Mouse (Mus musculus) midbrain, embryonic 12.5 days (tissue): Measurements from ENCODE around the gene Aldh1a2. TPM values are rescaled to one million over a fixed set of nuclear protein-coding genes. Genes with fewer than 3 reads are reported as not detected.

ENCODE experiments used
- ATAC-seq: fragments of 200-750 bp; cut with Nextera tagmentation; 2 replicates; pipeline ENCODE4 v1.8.0; 2017; ENCODE audit warnings: low read depth, moderate TSS enrichment, moderate library complexity; ENCODE audit not compliant: low FRiP score
- H3K27ac ChIP-seq: fragments of 300-500 bp; sonication (generic); replicated peaks from 2 replicates; pipeline ENCODE4 v1.5.1; 2016; ENCODE audit warnings: mild to moderate bottlenecking
- H3K27me3 ChIP-seq: fragments of 300-500 bp; sonication (generic); 2 replicates; pipeline ENCODE4 v1.6.1; 2016; ENCODE audit warnings: mild to moderate bottlenecking
- H3K36me3 ChIP-seq: fragments of 300-500 bp; sonication (generic); 2 replicates; pipeline ENCODE4 v1.6.1; 2016
- H3K4me1 ChIP-seq: fragments of 300-500 bp; sonication (generic); 2 replicates; pipeline ENCODE4 v1.6.1; 2016
- H3K4me2 ChIP-seq: fragments of 300-500 bp; sonication (generic); replicated peaks from 2 replicates; pipeline ENCODE4 v1.6.1; 2016; ENCODE audit warnings: mild to moderate bottlenecking, moderate library complexity
- H3K4me3 ChIP-seq: fragments of 300-500 bp; sonication (generic); 2 replicates; pipeline ENCODE4 v1.5.1; 2016; ENCODE audit warnings: mild to moderate bottlenecking
- H3K9ac ChIP-seq: fragments of 300-500 bp; sonication (generic); replicated peaks from 2 replicates; pipeline ENCODE4 v1.6.1; 2016; ENCODE audit warnings: mild to moderate bottlenecking, moderate library complexity
- H3K9me3 ChIP-seq: fragments of 300-500 bp; sonication (generic); 2 replicates; pipeline ENCODE4 v1.6.1; 2016; ENCODE audit warnings: mild to moderate bottlenecking
- WGBS: fragments of 180-500 bp; shearing (Covaris S2); methylation state at CpG from one replicate; pipeline ENCODE4 v1.1.7; 2016; 5-methylcytosine and 5-hydroxymethylcytosine counted together
- polyA plus RNA-seq: library from polyadenylated mRNA; unstranded; fragments of >200 nt; fragmentation: Nextera tagmentation; extraction: Ambion mirVana; gene quantifications from 2 replicates; pipeline ENCODE4 v1.2.1, GENCODE M21; 2016

The Aldh1a2 gene
- polyA plus RNA-seq, 1 experiment from 2014 or later = 3.4 TPM

DNA sequence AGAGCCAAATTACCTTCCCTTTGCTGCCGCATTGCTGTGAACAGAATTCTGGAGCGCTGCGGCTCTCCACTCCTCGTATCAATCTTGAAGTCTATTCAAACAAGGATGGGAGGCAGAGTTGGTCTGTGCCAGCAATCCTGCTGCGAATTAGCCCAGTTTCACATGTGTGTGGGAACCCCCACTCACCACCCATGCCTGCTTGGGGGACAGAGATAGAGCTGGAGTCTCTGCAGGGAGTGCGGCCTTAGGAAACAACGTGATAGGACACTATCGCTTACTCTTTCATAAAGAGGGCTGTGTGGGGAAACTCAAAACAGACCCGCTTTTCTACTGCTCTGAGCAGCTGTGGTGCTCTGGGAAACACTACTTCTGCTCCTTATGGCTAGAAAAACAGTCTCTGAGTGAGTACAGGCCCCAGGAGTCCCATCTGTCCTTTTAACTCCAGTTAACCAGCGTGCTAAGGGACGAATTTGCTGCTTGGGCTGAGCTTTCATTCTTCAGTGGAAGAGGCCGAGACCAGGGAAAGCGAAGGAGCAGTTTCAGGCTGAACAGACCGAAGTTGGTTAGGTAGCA is 60.6 kb downstream of the Aldh1a2 start:
- no peaks in the 10 kb centered on the region for H3K36me3 ChIP-seq
- WGBS = 73% methylated on average over 14 of the region's 14 CpGs
- H3K27me3 ChIP-seq = no peaks in the 10 kb centered on the region
- no peak overlapping the region for H3K27ac ChIP-seq
- H3K4me1 ChIP-seq = no peaks in the 10 kb centered on the region
- H3K4me2 ChIP-seq = no peak overlapping the region
- ATAC-seq = no peak
- no peaks in the 10 kb centered on the region for H3K9me3 ChIP-seq
- H3K4me3 ChIP-seq = no peak overlapping the region
- no peak overlapping the region for H3K9ac ChIP-seq

GRCm38 (mm10) chr9:71278741-71279140 is 63.2 kb downstream of the Aldh1a2 start:
- H3K27me3 ChIP-seq = no peaks in the 10 kb centered on the region
- WGBS = 88% methylated on average over 4 of the region's 4 CpGs
- H3K4me3 ChIP-seq = no peak overlapping the region
- no peak for ATAC-seq
- no peaks in the 10 kb centered on the region for H3K9me3 ChIP-seq
- no peaks in the 10 kb centered on the region for H3K36me3 ChIP-seq
- no peak overlapping the region for H3K4me2 ChIP-seq
- no peaks in the 10 kb centered on the region for H3K4me1 ChIP-seq
- no peak overlapping the region for H3K9ac ChIP-seq
- H3K27ac ChIP-seq = no peak overlapping the region

DNA sequence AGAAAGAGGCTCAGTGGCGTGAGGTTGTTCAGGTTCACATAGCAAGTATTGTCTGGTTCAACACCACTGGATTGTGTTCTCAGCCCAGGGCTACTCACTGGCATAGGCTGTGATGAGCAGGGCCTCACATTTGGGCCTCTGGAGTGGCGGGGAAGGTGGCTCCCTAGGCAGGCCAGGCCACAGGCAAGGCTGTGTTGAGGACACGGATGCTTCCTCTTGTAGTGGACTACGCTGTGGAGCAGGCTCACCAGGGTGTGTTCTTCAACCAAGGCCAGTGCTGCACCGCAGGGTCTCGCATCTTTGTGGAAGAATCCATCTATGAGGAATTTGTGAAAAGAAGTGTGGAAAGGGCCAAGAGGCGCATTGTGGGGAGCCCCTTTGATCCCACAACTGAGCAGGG is 67.6 kb downstream of the Aldh1a2 start:
- Histone ChIP-seq H3K4me2 (no peak overlapping the region), H3K9ac (no peak overlapping the region), H3K9me3 (no peaks in the 10 kb centered on the region), H3K27ac (no peak overlapping the region), H3K36me3 (no peaks in the 10 kb centered on the region), H3K4me3 (no peak overlapping the region), H3K27me3 (no peaks in the 10 kb centered on the region), H3K4me1 (no peaks in the 10 kb centered on the region)
- whole genome bisulfite sequencing = 87% methylated on average over 7 of the region's 7 CpGs
- ATAC-seq = no peak

DNA sequence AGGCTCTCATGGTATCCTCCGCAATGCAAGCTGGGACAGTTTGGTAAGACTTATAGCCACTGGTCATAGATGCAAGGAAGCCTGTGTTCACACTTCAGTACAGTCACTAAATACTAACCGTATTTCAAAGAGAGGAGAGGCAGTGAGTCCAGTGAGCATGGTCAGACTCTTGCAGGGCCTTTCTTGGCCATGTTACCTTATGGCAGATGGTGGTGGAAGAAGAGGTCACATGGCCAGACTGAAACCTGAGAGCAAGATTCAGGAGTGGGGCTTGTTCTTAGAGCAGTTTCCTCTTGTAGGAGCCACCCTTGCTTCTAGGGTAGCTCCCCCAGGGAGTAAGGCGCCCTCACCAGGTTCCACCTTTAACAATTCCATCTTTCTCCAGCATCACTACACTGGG is 69.6 kb downstream of the Aldh1a2 start:
- no peak overlapping the region for H3K4me2 ChIP-seq
- no peaks in the 10 kb centered on the region for H3K9me3 ChIP-seq
- H3K27ac ChIP-seq = no peak overlapping the region
- 90% methylated on average over 3 of the region's 3 CpGs for WGBS
- H3K4me3 ChIP-seq = no peak overlapping the region
- H3K27me3 ChIP-seq = no peaks in the 10 kb centered on the region
- H3K36me3 ChIP-seq = no peaks in the 10 kb centered on the region
- no peaks in the 10 kb centered on the region for H3K4me1 ChIP-seq
- ATAC-seq = no peak
- no peak overlapping the region for H3K9ac ChIP-seq

DNA sequence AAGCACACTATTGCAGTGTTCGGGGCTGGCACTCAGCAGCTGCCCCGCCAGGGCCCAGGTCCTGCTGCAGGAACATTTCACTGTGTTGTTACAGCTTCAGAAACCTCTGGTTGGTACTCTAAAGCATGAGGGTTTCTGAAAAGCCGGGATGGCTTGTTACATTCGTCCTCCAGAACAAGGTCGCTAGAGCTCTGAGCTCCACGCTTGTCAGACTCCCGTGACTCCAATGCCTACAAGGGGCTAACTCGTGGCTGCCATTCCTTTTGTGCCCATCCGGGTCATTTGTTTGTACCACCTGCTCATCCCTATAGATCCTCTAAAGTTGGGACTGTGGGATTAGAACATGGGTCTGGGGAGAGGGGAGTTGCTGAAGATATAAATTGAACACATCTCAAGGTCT is 70.8 kb downstream of the Aldh1a2 start:
- Histone ChIP-seq H3K27ac (no peak overlapping the region), H3K4me3 (no peak overlapping the region), H3K4me2 (no peak overlapping the region), H3K9me3 (no peaks in the 10 kb centered on the region), H3K36me3 (no peaks in the 10 kb centered on the region), H3K27me3 (no peaks in the 10 kb centered on the region), H3K4me1 (no peaks in the 10 kb centered on the region), H3K9ac (no peak overlapping the region)
- ATAC-seq = no peak
- 94% methylated on average over 9 of the region's 9 CpGs for WGBS

DNA sequence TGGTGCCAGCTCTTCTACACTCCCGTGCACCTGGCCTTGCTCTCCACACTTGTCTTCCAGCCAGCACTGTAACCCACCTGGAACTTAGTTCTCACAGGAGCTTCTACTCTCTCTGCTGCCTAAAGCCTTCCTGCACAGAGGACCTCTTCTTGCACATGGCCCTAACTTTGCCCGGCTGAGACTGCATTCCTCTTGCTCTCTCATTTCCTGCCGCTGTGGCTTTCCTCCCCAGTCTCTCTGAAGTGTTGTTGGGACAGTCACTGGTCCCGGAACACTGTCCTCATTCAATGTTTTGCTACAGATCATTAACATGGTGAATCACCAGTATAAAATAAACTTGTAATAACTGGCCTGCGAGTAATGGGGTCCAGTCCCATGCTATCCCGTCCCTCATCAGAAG is 73.1 kb downstream of the Aldh1a2 start:
- H3K27ac ChIP-seq = no peak overlapping the region

GRCm38 (mm10) chr9:71289810-71290209 is 74.2 kb downstream of the Aldh1a2 start:
- no peaks in the 10 kb centered on the region for H3K9me3 ChIP-seq
- 81% methylated on average over 3 of the region's 3 CpGs for WGBS
- no peak overlapping the region for H3K4me2 ChIP-seq
- no peak overlapping the region for H3K4me3 ChIP-seq
- no peak overlapping the region for H3K9ac ChIP-seq
- no peaks in the 10 kb centered on the region for H3K36me3 ChIP-seq
- H3K27me3 ChIP-seq = no peaks in the 10 kb centered on the region; the same call in 1 of the 2 replicates
- no peak for ATAC-seq
- H3K27ac ChIP-seq = no peak overlapping the region
- H3K4me1 ChIP-seq = no peaks in the 10 kb centered on the region

More for the DNA sequence above, 73.1 kb downstream of the Aldh1a2 start:
- Histone ChIP-seq H3K4me3 (no peak overlapping the region), H3K27me3 (no peaks in the 10 kb centered on the region; the same call in 1 of the 2 replicates), H3K4me2 (no peak overlapping the region), H3K9ac (no peak overlapping the region), H3K36me3 (no peaks in the 10 kb centered on the region), H3K9me3 (no peaks in the 10 kb centered on the region), H3K4me1 (no peaks in the 10 kb centered on the region)
- WGBS = 88% methylated on average over 6 of the region's 6 CpGs
- ATAC-seq = no peak

DNA sequence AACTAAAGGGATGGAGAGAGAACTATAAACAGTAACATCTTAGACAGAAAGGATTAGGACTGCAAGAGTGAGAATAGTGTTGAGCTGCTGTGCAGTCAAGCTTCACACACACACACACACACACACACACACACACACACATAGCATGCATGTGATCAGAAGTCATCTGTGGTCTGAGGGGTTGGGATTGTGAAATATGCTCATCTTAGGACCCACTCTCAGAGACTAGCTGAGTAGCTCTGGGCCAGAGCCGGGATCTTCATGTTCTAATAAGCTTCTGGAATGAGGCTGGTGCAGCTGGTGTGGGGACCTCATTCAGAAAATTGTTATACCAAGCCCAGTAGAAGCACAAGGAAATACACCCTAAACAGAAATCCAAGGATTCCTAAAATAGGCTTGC is 75.1 kb downstream of the Aldh1a2 start:
- Histone ChIP-seq H3K9me3 (no peaks in the 10 kb centered on the region), H3K27ac (no peak overlapping the region), H3K36me3 (no peaks in the 10 kb centered on the region), H3K4me2 (no peak overlapping the region), H3K27me3 (no peaks in the 10 kb centered on the region; the same call in 1 of the 2 replicates), H3K4me1 (no peaks in the 10 kb centered on the region), H3K9ac (no peak overlapping the region), H3K4me3 (no peak overlapping the region)
- no peak for ATAC-seq
- 89% methylated on average over 1 of the region's 1 CpGs for WGBS

DNA sequence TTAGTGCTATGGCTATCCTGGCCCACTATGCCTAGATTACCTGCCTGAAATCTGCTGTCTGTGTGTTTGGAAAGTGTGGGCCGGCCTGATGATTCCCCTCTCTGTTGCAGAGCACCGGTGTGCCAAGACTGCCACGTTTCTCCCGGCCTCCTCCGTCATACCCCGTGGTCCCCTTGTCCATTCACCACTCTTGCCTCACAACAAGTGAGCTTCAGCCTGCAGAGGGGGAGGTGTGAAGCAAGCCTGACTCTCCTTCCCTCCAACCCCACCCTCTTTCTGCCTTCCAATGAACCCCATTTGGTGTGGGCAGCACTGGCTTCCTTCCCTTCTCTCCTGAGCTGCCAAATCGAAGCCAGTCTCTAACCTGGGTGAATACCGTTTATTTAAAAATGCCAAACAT is 79.9 kb downstream of the Aldh1a2 start:
- Histone ChIP-seq H3K36me3 (no peaks in the 10 kb centered on the region), H3K27ac (no peak overlapping the region), H3K4me1 (no peaks in the 10 kb centered on the region), H3K9me3 (no peaks in the 10 kb centered on the region), H3K4me3 (no peak overlapping the region), H3K4me2 (no peak overlapping the region), H3K9ac (no peak overlapping the region), H3K27me3 (no peaks in the 10 kb centered on the region; the same call in 1 of the 2 replicates)
- 68% methylated on average over 8 of the region's 8 CpGs for WGBS
- no peak for ATAC-seq

DNA sequence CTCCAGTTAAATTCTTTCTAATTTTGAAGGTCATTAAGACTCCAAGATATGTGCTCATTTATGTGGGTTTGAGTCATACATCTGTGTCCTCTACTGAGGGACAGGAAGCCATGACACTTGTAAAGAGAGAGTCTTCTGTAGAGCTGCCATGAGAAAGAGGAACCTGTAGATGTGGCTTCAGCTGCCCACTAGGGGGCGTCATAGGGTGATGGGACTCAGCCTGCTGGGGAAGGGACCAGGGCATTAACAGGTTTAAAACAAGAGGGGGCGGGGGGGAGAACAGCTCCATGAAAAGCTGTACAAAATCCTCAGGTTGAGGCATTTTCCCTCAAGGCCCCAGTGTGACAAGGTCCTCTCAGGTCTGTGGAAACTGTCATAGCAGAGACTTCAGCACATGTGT is 88.0 kb downstream of the Aldh1a2 start:
- H3K9ac ChIP-seq = no peak overlapping the region
- H3K4me3 ChIP-seq = no peak overlapping the region
- WGBS = 48% methylated on average over 2 of the region's 2 CpGs
- no peaks in the 10 kb centered on the region for H3K27me3 ChIP-seq
- H3K9me3 ChIP-seq = no peaks in the 10 kb centered on the region
- H3K4me2 ChIP-seq = no peak overlapping the region
- H3K4me1 ChIP-seq = no peaks in the 10 kb centered on the region
- ATAC-seq = no peak
- no peak overlapping the region for H3K27ac ChIP-seq
- no peaks in the 10 kb centered on the region for H3K36me3 ChIP-seq

DNA sequence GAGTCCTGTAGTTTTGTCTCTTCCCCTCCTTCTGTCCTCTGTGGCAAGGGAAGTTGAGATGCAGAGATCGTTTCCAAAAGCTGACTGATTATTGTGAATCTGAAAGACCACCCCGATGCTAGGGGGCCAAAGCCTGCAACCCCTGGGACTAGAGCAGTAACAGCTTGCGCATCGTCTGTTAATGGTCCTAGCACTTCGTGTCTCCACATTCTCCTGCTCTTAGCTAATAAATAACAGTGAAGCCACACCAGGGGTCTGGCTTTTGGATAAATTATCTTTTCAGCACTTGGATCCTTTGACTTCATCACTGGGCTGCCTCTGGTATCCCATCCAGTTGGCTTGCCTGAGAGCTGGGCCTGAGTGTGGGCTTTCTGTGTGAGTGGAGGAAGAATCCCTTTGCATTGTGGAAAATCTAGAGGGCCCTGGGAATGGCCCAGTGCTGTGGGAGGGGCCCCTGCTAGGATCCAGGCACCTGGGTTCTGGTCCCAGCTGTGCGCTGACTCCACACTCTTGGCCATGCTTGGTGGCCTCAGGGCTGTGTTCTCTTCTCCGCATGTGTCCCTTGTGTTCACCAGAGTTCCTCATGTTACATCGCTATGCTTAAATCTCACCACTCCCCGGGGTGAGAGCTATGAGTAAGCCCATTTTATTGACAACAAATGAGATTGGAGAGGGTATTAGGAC is 91.7 kb downstream of the Aldh1a2 start:
- no peak overlapping the region for H3K4me2 ChIP-seq
- ATAC-seq = no peak

DNA sequence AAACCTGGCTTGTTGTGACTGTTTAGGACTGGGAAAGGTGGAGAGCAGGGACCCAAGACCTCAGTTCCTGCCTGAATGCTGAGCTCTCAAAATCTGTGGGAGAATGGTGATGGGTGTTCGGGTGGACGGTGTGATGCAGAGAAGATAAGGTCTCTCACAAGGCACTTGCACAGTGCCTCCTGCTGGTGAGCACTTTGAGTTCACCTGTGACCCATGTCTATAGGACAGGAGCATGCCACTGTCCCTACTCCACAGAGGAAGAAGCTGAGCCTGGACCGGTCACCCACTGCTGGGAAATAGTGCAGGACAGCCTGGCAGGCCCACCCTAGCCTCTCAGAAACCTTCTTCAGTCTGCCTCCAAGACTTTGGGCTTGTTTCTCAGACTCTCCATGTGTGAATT is 100.4 kb downstream of the Aldh1a2 start:
- H3K9ac ChIP-seq = no peak overlapping the region
- no peak for ATAC-seq
- H3K4me3 ChIP-seq = no peak overlapping the region
- H3K9me3 ChIP-seq = no peaks in the 10 kb centered on the region
- no peak overlapping the region for H3K4me2 ChIP-seq
- no peak overlapping the region for H3K27ac ChIP-seq
- H3K27me3 ChIP-seq = no peaks in the 10 kb centered on the region
- H3K36me3 ChIP-seq = no peaks in the 10 kb centered on the region
- WGBS = 88% methylated on average over 3 of the region's 3 CpGs
- H3K4me1 ChIP-seq = no peaks in the 10 kb centered on the region

More for the DNA sequence above, 91.7 kb downstream of the Aldh1a2 start:
- no peaks in the 10 kb centered on the region for H3K27me3 ChIP-seq
- H3K4me3 ChIP-seq = no peak overlapping the region
- no peaks in the 10 kb centered on the region for H3K9me3 ChIP-seq
- no peaks in the 10 kb centered on the region for H3K4me1 ChIP-seq
- H3K36me3 ChIP-seq = no peaks in the 10 kb centered on the region
- no peak overlapping the region for H3K9ac ChIP-seq
- H3K27ac ChIP-seq = no peak overlapping the region
- WGBS = 74% methylated on average over 9 of the region's 9 CpGs
